Mouse (Mus musculus) heart, postnatal 36 days (tissue): ENCODE measurements around the gene Kcnq1. TPM values are rescaled to one million over a fixed set of nuclear protein-coding genes. Genes with fewer than 3 reads are reported as not detected.
A peak's percentile ranks its signal among the peaks of the same experiment; 100 is the strongest.

ENCODE experiments used
- DNase-seq, 2 experiments: peaks; one replicate each; pipeline ENCODE4 v3.0.0; 2021 to 2022
- intact Hi-C: fragments of 180-260 bp; cut with DNase I; formaldehyde crosslinking; loops from one replicate; pipeline ENCODE4 v1.15.1; 2025
- total RNA-seq, 2 experiments: library from RNA; stranded (reverse); gene quantifications; 2 replicates each; pipeline ENCODE4 v1.2.3; 2021

Gene Kcnq1
- total RNA-seq, 2 experiments from 2014 or later, result 34.3 to 37.1 TPM

GRCm38 (mm10) chr7:143123876-143124669, 17.9 kb downstream of the Kcnq1 start:
- intact Hi-C loops, result loop anchor here (2.0 kb wide), 1 partner anchor 13 kb away; no protein-coding TSS in a partner anchor
- DNase-seq, result peak; percentile 60 to 67

DNA sequence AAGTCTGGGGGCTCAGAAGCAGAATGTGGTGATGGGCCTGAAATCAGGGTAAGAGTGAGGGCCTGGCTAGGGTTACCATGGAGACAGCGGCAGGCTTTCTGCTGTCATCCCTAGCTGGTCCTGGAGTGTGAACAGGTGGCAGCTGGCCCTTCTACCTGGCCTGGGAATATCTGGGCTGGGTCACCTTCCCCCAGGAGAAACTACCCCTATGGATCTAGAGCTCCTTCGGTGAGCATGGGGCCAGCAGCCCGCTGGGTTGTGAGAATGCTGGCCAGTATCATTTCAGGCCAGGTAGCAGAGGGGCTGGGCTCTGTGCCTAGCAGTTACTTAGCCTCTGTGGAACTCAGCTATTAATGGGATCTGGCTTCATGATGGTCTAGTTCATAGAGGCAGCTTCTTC, 18.7 kb downstream of the Kcnq1 start:
- intact Hi-C loops, result loop anchor here (2.0 kb wide), 1 partner anchor 14 kb away; no protein-coding TSS in a partner anchor
- DNase-seq, result no peak

DNA sequence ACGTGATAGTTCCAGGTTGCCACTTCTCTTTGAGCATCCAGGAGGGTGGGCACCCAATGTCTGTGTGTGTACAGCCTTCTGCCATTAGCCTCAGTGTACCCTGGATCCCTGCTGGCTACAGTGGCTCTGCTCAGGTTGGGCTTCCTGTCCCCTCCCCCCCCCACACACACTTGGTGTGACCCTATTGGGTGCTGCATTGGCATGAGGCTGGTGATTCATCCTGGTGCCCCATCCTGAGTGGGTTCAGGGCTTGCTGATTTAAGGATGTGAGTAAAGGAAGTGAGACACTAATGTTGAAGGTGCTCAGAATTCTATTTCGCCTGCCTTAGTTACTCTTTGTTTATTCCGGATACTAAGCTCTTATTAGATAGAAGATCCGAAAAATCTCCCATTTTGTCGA, 26.7 kb downstream of the Kcnq1 start:
- DNase-seq, result no peak
- intact Hi-C loops, result no loop called here

DNA sequence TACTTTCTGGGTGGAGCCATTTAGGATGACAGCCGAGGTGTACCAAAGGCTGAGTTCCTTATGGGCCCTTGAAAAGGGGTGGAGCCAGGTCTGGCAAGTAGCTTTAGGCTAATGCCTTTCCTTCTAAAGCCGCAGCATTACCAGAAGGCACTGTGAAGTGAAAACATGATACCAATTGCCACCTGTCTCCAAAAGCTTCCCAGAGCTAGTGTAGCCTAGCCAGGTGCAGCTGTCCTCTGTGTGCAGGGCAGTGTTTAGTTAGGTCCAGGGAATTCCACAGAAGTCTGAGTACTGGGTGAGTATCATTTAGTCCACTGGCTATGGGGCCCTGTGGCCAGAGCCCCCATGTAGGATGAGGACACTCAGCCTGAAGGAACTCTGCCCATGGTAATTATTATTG, 30.0 kb downstream of the Kcnq1 start:
- DNase-seq, result no peak
- intact Hi-C loops, result no loop called here

DNA sequence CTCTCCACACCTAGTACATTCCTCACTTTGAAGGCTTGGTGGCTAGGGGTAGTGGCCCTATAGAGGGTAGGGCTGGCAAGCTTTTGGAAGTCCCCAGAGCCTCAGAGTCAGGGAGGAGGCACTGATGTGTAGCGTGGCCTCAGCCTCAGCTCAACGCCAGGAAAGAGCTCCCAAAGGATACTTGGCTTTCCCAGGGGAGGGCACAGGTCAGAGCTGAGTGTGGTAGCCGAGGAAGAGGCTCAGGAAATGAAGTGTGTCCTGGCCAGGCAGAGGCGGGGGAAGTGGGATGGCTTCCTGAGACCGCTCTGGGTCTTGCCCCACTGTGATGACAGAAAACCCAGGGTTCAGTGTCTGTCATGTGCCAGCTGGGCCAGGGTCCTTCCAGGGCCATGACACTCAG, 30.4 kb downstream of the Kcnq1 start:
- no peak for DNase-seq

GRCm38 (mm10) chr7:143138789-143139188, 32.6 kb downstream of the Kcnq1 start:
- intact Hi-C loops, result loop anchor here (1.0 to 2.0 kb wide), 2 partner anchors 32 to 44 kb away; partner anchors contain the start of genes Kcnq1 and Trpm5

More for the DNA sequence above, 30.4 kb downstream of the Kcnq1 start:
- intact Hi-C loops, result no loop called here

DNA sequence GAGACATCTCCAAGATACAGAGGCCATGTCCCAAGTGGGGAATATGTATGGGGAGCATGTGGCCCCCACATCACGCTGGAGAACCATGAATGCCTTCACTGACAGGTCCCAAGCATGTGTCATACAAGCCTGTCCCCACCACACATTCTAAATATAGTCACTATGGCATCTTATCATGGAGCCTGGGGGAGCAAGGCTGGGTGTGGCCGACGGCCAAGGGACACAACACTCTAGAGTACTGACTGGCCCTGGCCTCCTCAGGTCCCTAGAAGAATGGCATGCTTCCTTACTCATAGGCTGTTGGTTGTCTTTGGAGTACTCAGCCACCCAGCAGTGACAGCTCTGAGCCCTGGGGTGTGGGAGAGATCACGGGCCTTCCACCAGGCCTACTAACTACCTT, 33.8 kb downstream of the Kcnq1 start:
- peak in 1 of 2 experiments; percentile 59 for DNase-seq
- intact Hi-C loops, result loop anchor here (2.0 kb wide), 1 partner anchor 33 kb away; the partner anchor contains the start of gene Kcnq1

More at GRCm38 (mm10) chr7:143138789-143139188, 32.6 kb downstream of the Kcnq1 start:
- peak; percentile 79 to 84 for DNase-seq

GRCm38 (mm10) chr7:143142680-143143079, 36.5 kb downstream of the Kcnq1 start:
- intact Hi-C loops, result no loop called here
- no peak for DNase-seq

DNA sequence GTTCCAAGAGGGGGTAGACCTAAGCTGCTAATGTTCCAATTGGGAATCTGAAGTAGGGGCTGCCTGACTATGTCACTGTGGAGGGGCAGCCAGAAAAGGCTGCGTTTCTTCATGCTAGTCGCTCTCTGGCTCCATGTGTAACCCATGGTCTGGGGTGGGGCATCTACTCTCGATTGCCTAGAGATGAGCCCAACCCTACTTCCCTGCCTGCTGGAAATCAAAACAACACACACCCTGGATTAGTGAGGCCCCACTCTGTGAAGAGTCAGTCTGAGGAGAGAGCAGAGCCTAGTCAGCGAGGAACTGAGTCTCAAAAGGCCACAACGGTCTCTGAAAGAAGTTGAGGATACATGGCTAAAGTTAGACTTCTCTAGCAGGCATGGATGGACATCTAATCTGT, 40.9 kb downstream of the Kcnq1 start:
- intact Hi-C loops, result no loop called here

DNA sequence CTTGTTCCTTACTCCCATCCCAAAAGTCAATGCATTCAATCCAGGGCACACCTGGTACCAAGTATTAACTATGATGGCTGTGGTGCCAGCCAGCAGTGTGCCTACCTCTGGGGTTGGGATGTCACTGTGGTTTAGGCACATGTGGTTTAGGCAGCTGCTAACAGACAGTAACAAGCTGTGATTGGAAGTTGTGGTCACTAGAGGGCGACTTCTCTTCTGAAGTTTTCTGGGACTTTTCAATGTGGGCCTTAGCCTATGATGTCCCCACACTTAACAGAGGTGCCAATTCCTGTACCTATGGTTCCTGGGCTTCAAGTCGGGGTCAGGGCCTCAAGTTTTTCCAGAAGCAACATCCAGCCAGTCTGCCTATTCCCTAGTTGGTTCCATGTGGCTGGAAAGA, 45.0 kb downstream of the Kcnq1 start:
- peak; percentile 37 to 55 for DNase-seq

More for the DNA sequence above, 40.9 kb downstream of the Kcnq1 start:
- no peak for DNase-seq

DNA sequence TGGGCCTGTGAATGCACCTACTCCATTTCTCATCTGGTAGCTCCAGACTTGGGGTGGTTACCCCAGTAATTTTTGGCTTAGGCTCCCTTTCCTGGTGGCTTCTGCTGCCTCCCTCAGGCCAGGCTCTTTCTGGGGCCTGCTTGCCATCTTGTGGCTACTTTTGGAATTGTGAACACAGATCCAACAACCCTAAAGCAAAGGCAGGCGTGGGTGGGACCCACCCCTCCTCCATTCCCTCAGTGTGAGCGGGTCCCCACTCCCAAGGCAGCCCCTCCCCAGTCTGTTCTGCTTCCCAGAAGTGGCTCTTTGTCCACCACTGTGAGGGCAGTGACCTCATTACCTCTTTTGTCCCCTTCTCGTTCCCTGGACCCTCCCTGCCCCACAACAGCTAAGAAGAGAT, 46.2 kb downstream of the Kcnq1 start:
- intact Hi-C loops, result loop anchor here (2.0 to 10.0 kb wide), 3 partner anchors 58 to 602 kb away; partner anchors contain the start of genes Osbpl5 and Trpm5
- no peak for DNase-seq

More for the DNA sequence above, 45.0 kb downstream of the Kcnq1 start:
- intact Hi-C loops, result loop anchor here (5.0 to 10.0 kb wide), 2 partner anchors 254 to 604 kb away; partner anchors contain the start of gene Osbpl5

- intact Hi-C loops, result loop anchor here (1.0 to 10.0 kb wide), 4 partner anchors 59 to 601 kb away; partner anchors contain the start of genes Osbpl5 and Trpm5
- peak; percentile 90 to 91 for DNase-seq
Measured at GRCm38 (mm10) chr7:143153915-143154373, 47.8 kb downstream of the Kcnq1 start.

GRCm38 (mm10) chr7:143154458-143154871, 48.3 kb downstream of the Kcnq1 start:
- intact Hi-C loops, result loop anchor here (5.0 to 10.0 kb wide), 2 partner anchors 257 to 600 kb away; partner anchors contain the start of gene Osbpl5
- DNase-seq, result peak in 1 of 2 experiments; percentile 30

DNA sequence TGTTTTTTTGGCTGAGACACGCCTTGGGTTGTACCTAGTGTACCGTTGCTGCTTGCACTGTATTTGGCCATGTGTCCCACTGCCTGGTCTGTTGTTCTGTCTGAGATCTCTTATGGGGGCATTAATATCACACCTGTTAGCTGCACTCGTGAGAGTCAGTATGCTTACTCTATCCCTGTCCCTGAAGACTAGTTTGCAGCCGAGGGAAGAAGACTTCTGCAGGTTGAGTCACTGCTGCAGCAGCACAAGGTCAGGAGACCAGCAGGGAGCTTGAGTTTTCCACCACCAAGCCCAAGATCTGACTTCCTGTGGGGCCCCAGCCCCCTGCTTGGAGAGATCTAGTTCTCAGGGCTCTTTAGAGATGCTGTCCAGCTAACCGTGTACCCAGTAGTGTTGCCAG, 49.1 kb downstream of the Kcnq1 start:
- intact Hi-C loops, result loop anchor here (10.0 kb wide), 1 partner anchor 600 kb away; the partner anchor contains the start of gene Osbpl5
- no peak for DNase-seq

- intact Hi-C loops, result loop anchor here (10.0 kb wide), 1 partner anchor 596 kb away; the partner anchor contains the start of gene Osbpl5
- DNase-seq, result no peak
Measured at GRCm38 (mm10) chr7:143158690-143159425, 52.7 kb downstream of the Kcnq1 start.

DNA sequence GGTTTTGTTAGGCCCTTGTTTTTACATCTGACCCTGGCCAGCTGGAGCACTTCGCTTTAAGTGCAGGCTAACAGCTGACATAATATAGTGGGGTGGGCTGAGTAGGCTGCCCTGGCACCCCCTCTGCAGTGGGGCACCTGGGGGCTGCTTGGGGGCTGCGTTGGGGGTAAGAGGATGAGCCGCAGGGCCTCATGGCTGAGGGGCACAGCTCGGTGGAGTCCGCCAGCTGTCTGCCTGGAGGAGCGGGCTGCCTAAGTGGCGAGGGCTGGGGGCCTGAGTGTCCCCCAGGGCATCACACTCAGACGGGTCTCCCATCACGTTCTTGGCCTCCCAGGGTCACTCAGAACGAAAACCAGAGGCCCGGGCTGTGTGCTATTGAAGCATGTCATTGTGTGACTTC, 53.3 kb downstream of the Kcnq1 start:
- intact Hi-C loops, result loop anchor here (10.0 kb wide), 1 partner anchor 595 kb away; the partner anchor contains the start of gene Osbpl5
- no peak for DNase-seq

GRCm38 (mm10) chr7:143160057-143160456, 53.9 kb downstream of the Kcnq1 start:
- intact Hi-C loops, result no loop called here
- DNase-seq, result no peak

DNA sequence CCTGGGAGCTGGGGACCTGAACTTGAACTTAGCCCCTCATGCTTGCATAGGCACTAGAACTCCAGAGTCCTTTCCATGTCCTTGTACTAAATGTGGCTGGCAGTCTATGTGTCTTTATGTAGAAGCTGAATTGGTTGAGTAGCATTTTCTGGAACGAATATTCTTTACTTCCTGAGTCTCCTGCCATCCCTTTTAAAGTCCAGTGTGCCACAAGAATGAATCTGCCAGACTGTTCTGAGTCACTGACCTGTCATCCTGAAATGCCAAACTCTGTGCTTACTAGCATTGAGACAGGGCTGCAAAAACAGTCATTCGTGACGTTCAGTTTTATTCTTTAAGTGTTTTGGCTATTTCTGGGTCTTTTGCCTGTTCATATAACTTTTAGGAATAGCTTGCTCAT, 55.9 kb downstream of the Kcnq1 start:
- no peak for DNase-seq
- intact Hi-C loops, result no loop called here

GRCm38 (mm10) chr7:143164074-143164473, 57.9 kb downstream of the Kcnq1 start:
- intact Hi-C loops, result no loop called here
- no peak for DNase-seq

DNA sequence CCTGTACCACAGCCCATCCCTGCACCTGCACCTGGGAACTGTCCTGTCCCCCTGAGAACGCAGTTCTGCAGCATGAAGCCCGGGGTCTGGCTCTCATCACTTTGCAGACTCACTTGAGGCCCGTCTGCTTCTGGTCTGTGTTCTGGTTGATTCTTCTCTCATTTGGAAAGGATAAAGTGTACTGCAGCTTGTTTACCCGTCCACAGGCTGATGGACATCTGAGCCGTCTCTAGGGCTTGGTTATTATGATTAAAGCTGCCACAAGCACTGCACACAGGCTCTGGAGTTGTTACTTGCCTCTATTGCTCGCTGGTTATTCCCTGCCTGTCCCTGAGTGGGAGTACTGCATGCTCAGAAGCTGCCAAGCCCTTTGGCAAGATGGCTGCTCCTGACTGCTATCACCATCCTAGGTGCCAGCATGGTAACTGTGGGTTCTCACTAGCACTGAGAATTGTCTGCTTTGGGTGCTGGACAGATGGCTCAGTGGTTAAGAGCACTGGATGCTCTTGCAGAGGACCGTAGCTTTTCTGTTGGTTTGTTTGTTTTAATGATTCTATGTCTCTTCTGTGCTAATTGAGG, 59.6 kb downstream of the Kcnq1 start:
- no peak for DNase-seq
- intact Hi-C loops, result no loop called here
